Mouse (Mus musculus): ENCODE data around the gene Ank.
"Not testable (repeated sequence)": the region's sequence is repeated elsewhere in the genome, so short reads cannot be mapped to it uniquely, and the experiment has no call there.

Gene Ank

DNA sequence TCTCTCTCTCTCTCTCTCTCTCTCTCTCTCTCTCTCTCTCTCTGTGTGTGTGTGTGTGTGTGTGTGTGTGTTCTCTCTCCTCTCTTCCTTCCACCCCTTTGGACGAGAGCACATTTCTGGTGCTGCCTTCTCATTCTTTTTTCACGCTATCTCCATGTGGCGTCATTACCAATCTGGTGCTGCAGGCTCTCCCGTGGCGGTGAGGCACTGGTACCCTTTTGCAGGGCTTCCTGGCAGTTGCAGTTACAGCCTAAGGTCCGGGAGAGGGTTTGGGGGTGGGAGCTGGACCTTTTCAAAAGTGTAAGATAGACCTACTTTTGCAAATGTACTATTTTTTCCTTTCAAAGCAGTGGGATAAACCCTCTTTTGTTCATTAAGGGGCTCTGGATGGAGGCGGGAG lies 1.2 kb downstream of the Ank start:
- DNase-seq (ENCODE audit: low read depth), result peak; percentile 60

DNA sequence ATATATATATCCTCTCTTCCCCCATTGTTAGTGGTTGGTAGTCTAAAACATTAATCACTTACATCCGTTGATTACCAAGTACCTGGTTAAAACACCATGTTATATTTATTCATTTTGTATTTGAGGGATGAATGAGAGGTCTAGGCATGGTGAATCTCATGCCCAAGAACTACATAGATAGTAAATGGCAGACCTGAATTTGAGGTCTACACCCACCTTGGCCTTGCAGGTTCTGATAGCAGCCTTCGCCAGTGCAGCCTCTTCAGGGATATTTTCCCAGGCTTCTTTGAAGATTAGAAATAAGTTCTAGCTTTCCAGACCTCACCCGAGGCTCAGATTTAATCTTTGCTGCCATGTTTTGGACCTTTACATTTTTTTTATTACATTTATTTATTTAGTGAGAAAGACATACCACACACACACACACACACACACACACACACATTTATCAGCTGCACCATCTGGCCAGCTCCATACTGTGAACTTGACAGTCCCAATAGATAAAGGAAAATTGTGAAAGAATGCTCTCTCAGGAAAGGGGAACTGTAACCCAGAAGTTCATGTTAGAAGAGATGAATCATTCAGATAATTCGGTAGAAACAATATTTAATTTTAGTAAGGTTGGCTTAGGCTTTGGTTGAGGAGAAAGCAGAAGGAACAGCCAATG lies 2.5 kb downstream of the Ank start:
- peak; percentile 98 for DNase-seq (ENCODE audit: low read depth)

DNA sequence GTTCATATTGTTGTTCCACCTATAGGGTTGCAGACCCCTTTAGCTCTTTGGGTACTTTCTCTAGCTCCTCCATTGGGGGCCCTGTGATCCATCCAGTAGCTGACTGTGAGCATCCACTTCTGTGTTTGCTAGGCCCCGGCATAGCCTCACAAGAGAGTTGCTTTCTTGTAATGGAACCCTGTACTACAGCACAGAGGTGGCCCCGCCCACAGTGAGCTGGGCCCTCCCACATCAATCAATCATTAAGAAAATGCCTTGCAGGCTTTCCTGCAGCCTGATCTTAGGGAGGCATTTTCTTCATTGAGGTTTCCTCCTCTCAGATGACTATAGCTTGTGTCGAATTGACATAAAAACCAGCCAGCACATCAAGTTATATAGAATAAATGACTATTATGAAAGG lies 3.9 kb downstream of the Ank start:
- DNase-seq (ENCODE audit: low read depth), result not testable (repeated sequence)

DNA sequence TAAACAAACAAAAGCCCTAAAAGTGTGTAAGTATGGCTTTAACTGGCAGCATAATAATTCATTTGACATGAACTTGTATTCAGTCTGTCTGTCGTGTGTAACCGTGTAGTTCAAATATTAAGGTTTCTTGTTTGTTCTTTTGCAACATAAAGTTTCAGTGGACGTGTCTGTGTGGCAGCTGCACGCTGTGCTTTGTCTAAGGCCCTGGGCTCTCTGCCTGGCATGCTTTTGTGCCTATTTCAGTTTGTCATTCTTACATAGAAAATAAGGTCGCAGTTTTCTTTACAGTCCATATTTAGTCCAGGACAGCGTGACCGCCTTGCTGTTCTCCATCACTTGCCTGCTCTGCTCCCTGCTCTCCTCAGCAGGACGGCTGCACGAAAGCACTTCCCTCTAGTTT lies 5.8 kb downstream of the Ank start:
- DNase-seq (ENCODE audit: low read depth), result no peak

DNA sequence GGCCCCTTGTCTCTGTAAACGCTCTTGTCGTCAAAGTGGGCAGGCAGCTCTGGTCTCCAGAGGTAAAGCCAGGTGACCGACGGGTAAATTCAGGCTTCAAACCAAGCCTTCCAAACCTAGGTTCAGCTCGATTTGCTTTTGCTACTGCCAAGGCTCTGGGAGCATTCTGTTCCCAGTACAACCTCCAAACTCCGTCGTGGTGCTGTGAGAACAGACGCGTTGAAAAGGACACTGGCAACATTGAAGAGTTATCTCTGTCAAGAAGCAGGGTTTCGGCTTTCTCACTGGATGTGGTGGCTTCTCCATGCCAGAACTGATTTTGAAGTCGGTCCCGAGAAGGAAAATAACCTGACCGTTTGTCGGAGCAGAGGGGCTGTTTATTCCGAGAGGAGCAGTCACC lies 9.5 kb downstream of the Ank start:
- no peak for DNase-seq (ENCODE audit: low read depth)

DNA sequence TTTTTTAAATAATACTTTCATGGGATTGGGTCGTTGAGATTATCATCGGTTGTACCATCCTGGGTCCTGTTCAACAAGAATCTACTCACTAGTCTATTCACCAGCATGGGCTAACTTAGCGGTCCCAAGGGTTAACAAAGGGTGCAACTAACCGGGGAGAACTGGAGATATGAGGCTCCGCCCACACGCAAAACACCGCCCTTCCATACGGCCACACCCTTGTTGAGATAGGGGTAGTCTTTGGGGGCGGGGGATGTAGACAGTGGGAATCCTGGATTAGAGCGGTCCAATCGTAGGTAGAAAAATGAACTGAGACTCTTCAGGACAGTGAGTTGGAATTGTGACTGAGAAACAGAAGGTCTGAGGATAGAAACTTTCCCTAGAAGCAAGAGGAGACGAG lies 10.2 kb downstream of the Ank start:
- no peak for DNase-seq (ENCODE audit: low read depth)

DNA sequence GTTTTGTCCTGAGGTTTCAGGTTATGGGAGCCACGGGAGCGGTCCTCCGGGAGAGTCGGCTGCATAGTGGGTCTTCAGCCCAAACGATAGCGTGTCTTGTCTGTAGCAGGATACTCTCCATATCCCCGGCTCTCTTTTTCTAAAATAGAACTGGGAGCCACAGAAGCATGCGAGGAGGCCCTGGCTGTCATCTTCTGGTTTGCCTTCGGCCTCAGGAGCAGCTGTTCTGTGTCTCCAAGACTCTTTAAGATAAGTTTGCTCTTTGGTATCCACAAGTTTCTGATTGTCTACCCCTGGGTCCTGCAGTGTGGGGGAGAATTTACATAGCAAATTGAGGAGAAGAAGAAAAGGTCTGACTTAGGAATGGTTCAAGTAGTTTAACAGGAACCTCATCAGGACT lies 10.7 kb downstream of the Ank start:
- no peak for DNase-seq (ENCODE audit: low read depth)

DNA sequence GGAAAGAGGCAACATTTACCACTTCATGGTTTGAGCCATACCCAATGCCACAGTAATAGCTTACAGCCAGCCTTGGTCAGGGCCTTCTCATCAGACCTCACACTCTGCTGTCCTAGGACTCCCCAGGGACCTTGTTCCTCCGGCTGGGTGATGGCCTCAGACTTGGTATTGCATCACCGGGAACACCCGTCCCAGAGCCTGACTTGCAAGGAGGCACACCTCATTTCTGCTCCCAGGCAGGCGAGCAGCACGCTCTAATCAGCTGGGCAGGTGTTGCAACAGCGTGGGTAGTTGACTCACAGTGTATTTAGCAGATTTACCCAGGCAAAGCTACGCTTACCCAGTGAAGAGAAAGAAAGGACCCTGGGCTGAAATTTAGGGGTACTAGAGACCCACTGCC lies 11.2 kb downstream of the Ank start:
- DNase-seq (ENCODE audit: low read depth), result peak; percentile 83

DNA sequence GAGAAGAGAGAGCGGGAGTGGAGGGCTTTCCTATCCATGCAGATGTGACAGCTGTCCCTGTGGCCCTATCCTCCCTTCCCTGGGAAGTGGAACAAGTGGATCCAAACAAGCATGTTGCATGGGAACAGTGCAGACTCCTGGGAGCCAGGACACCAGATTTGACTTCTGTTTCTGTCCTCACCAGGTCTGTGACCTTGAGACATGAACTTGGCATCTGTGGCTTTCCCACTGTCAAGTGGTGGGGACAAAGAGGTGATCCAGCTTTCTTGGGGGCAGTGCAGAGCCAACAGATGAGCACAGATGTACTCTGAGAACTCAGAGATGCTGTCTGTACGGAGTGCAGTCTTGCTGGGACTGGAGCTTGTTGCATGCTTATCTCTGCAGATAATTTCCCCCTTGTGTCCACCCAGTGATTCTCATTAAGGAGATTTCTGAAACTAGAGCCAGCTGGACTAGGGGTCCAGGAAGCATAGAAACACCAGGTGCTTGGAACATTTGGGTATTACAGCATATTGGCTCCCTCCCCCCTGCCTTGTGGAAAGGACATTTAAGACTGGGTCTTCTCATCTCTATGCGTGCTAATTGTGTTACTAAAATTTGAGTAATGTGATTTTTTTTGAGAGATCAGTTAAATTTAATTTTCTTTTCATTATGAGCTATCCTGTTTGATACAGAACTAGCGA lies 14.0 kb downstream of the Ank start:
- no peak for DNase-seq (ENCODE audit: low read depth)

DNA sequence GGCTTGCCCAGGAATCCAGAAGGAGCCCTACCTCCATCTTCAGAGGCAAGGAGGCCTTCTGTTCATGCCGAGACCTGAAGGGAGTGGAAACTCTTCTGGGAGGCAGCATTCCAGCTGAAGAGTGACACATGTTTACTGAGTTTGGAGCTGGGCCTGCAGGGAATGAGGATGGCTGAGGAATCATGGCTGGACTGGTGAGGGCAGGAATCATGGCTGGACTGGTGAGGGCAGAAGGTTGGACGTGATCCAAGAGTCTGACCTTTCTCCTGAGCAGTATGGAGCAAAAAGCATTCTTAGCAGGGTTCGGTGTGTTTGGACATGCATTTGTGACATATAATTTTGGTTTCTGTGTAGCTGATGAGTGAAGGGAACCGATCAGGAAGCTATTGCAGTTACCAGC lies 15.5 kb downstream of the Ank start:
- no peak for DNase-seq (ENCODE audit: low read depth)

DNA sequence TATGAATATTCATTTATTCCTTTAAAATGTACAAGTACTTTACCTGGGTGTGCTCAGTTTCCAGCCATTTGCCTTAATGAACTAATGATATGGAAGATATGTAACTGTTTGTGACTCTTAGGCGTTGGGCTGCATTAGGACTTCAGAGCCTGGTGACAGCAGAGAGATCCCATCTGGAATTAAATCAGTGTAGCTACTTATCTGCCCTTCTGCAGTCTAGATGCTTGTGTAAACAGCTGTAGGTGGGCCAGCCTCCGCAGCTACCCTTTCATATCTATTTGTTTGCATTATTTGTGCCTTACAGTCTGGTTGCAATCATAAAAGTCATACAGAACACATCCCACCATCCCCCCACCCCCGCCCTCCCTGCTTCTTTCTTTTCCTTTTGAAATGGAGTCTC lies 16.7 kb downstream of the Ank start:
- no peak for DNase-seq (ENCODE audit: low read depth)

DNA sequence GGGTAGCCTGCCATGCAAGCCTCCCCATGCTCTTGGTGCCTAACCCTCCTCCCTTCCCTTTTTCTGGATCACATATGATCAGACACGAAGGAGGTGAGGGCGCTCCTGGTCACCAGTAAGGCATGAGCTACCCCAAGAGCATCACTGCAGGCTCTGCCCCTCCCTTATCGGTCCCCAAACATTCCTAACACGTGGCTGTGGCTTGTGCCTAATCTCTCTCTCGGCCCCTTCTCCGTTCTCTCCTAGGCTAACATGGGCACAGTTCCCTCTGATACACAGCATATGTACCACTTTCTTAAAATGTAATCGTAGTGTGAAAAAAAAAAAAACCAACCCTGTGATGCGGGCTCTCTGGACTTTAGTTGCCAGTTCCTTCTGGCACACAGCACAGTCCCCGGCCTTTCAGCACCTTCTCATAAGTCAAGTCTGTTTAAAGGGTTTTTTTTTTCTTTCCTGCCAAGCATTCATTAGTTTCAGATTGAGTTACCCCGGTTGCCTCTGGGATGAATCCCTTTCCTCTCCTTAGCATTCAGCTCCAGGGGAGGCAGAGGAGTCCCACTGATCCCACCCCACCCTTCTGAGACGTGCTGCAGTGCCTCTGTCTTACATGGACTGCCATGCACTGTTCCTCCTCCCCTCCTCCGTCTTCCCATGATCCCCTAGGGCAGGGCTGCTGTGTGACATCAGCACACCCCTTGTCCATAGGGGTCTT lies 19.2 kb downstream of the Ank start:
- DNase-seq (ENCODE audit: low read depth), result no peak

DNA sequence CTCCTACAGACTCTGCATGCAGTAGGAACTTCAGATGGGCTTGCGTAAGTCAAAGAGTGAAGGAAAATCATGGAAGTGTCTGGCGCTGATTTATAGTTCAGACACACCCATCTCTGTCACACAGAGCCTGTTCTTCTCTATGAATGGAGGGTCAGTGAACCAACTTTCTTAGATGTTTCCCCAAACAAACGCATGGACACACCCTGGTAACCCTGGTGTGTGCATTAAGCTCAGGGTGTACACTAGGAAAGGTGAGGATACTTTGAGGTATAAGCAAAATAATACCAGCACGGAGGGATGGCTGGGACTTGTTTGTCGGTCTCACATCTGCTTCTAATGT lies 19.8 kb downstream of the Ank start:
- no peak for DNase-seq (ENCODE audit: low read depth)

DNA sequence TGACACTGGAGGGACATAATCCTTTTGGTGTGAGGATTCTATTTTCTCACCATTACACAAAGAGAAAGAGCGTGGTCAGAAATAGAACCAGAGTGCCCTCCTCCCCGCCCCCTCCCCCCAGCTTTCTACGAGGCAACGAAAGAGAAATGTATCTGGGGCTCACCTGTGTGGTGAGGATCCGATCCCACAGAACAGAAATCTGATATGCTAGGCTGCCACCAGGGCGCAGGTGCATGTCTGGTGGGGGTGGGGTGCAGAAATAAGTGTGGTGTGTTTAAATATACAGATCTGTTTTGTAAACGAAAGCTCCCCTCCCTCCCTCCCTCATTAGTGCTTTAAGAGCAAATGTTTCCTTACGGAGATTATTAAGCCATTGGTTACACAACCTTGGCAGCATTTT lies 20.6 kb downstream of the Ank start:
- DNase-seq (ENCODE audit: low read depth), result peak; percentile 31

DNA sequence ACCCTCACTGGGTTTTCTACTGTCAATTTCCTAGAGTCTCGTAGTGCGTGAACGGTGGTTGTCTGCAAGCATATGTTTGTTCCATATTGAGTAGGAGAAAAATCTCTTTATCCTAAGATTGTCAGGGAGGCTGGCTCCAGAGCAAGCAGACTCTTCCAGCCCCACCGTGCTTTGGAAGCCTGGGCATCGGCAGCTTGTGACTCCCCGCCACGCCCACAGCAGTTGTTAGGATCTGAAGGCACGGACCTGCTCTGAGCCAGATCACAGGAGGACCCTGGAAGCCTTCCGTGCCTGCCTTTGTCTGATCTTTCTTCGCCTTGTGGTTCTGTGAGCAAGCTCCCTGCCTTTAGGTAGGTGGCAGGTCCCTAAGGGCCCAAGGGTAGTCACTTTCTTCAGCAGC lies 21.6 kb downstream of the Ank start:
- no peak for DNase-seq (ENCODE audit: low read depth)

DNA sequence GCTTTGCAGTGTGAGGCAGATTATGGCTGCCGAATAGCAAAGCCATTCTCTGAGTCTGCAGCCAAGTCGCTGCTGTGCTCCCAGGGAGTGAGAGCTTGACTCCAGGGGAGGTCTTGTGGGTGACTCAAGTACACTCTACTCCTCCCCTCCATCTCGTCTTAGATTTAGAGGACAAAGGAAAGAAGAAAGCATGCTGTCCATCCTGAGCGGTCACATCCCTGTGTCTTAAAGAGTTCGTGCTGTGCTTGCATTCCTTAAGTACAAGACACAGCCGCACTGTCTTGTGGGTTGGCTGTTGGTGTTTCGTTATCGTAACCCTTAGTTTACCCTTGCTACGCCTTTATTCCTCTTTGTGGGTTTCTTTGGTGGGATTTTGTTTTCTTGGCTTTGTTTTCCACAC lies 24.2 kb downstream of the Ank start:
- DNase-seq (ENCODE audit: low read depth), result no peak

DNA sequence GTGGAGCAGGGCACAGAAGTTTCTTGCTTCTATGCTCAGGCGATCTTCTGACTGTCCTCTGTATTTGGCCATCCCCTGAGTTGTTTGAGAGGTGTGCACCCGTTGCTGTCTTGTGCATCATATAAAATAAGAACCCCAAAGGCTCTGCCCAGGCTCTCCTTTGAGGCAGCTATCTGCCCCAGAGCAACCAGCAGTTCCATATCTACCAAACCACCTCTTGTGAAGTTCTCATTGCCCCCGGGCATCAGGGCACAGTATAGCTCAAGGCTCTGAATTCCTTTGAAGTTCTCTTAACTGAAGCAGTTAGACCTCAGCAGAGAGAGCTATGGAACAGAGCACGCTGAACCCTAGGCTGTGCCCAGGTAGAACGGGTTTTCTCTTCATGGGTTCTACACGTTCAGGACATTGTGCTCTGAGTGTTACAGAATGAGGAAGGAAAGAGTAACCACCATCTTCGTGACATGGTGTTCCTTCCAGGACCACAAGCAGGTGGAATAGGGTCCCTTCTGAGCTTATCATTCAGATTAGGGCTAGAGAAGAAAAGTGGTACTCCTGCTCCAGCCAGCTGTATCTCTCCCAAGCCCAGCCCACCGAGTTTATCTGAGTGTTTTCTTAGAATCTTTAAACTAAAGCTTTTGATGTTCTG lies 25.1 kb downstream of the Ank start:
- DNase-seq (ENCODE audit: low read depth), result peak; percentile 41

DNA sequence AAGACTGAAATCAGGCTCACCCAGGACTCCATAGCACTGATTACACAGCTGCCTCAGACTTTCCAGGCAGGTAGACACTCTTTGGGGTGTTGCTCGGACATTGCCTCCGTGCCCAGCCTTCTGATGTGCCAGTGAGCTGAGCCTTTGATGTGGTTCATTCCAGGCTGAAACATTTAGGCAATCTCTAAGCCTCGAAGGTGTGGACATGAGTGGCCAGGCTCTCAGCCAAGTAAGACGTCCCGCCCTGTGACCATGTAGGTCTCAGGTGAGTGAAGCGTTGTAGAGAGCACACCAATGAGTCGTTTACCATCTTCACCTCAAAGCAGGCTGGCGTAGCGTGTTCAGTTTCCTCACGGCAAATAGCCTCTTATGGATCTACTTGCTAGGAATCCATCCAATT lies 25.7 kb downstream of the Ank start:
- no peak for DNase-seq (ENCODE audit: low read depth)

DNA sequence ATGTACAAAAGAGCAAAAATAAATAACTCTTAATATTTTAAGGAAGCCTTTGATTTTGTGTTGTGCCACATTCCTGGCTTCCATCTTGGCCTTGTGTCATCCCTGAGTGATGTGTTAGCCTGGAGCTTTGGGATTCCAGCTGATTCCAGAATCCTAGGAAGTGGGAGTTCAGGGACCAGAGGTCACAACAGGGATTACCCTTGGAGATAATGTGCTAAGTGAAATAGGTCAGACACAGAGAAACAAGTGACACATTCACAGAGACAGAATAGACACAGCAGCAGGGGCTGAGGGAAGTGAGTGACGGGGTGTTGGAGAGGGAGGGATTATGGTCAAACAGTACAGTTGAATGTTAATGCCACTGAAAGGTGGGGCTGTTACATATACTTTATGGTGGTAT lies 26.3 kb downstream of the Ank start:
- no peak for DNase-seq (ENCODE audit: low read depth)

DNA sequence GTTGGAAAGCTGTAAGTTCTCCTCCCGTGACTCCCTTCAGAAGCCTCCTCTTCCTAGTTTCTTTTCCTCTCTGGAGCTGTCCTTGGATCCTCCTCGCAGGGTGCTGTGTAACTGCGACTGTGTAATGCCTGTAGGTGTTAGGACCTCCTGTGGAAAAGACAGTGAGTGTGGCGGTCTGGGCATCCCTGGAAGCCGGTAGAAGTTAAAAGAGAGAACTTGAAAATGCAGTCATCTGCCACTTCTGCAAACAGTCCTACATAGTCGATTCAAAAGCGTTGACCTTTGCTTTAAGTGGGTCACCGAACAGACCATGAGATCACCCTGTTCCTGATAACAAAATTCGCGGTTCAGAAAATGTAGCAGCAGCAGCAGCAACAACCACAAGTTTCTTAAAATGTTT lies 27.0 kb downstream of the Ank start:
- DNase-seq (ENCODE audit: low read depth), result peak; percentile 33

DNA sequence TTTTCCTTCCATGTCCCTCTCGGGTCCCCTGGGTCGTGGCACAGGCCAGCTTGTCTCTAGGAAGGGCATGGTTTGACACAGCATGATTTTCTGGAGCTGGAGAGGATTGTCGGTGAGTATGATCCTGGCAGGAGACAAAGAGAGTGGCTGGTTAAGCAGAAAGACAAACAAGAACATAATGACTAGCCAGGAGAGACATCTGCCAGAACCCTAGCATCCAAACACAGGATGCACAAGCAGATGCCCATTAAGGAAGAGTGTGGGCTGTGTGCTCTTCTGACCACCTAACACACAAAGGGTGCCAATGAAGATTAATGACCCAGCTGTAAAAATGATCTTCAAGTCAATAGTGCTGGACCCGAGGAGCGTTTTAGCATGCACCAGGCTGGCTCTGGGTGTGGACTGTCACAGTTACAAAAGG lies 29.5 kb downstream of the Ank start:
- no peak for DNase-seq (ENCODE audit: low read depth)

DNA sequence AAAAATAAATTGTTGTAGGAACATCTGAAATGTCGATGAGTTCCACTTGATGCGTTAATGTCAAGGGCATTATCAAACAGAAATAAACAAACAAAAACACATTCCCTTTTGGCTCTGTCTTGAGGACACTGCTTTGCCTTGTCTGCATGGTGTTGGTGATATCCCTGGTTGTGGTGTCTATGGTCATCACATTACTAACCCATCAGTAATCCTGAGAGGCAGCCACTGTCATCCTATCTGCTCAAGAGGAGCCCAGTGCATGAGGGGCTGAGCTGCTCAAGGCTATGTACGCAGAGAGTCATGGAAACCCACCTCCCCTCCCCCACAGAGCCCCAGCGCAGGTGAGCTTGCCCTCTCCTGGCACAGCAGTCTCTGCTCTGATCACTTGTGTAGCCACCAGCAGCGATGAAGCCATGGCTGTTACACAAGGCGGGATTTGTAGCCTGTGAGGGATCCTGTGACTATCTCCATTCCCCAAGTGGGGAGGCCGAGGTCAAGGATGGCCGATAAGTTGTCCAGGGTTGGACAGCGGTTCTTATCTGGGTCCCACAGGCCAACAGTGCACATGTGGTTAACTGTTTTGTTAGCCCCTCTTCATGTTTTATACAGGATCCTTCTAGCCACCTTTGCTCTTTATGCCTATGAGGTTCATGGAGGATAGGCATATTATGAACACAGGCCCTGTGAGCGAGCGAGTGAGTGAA lies 30.3 kb downstream of the Ank start:
- DNase-seq (ENCODE audit: low read depth), result peak; percentile 89
